Mouse (Mus musculus): ENCODE measurements around the gene Doc2g. TPM values are rescaled to one million over a fixed set of nuclear protein-coding genes. Genes with fewer than 3 reads are reported as not detected.

Doc2g gene
- polyA plus RNA-seq, 1 experiment from 2014 or later = 2.6 TPM

GRCm38 (mm10) chr19:4000119-4000900 is 2.8 kb upstream of the Doc2g start, which contains the start of the genes Nudt8 and Gm49405:
Nudt8 (plus strand) TSS chr19:4000580.
Gm49405 (plus strand) TSS chr19:4000626.
- peak within 1 kb of the TSS; percentile 96 for H3K4me2 ChIP-seq (ENCODE audit: low read length)
- H3K9ac ChIP-seq (ENCODE audit: low read depth, low read length) = peak within 1 kb of the TSS; percentile 80
- peaks cover 14% of the 10 kb centered on the region for H3K4me1 ChIP-seq (replicated peaks; ENCODE audit: insufficient read depth, low read length)
- DNase-seq (ENCODE audit: low spot score) (peak; percentile 99), ATAC-seq (replicated peaks; ENCODE audit: low FRiP score, low read depth) (peak; percentile 87)
- H3K4me3 ChIP-seq (replicated peaks; ENCODE audit: low read depth, low read length) = peak within 1 kb of the TSS; percentile 62
- H3K36me3 ChIP-seq (ENCODE audit: insufficient read depth, low read length) = no peaks in the 10 kb centered on the region
- WGBS = under 1% methylated on average over 64 of the region's 64 CpGs
- peak; percentile 88 for TF ChIP-seq CTCF (IDR thresholded peaks at IDR 0.05; ENCODE audit: low read depth)
- no peaks in the 10 kb centered on the region for H3K27me3 ChIP-seq (ENCODE audit: insufficient read depth, low read length)
- peak within 1 kb of the TSS; percentile 96 for H3K27ac ChIP-seq
- H3K9me3 ChIP-seq (replicated peaks; ENCODE audit: low read length) = no peaks in the 10 kb centered on the region

DNA sequence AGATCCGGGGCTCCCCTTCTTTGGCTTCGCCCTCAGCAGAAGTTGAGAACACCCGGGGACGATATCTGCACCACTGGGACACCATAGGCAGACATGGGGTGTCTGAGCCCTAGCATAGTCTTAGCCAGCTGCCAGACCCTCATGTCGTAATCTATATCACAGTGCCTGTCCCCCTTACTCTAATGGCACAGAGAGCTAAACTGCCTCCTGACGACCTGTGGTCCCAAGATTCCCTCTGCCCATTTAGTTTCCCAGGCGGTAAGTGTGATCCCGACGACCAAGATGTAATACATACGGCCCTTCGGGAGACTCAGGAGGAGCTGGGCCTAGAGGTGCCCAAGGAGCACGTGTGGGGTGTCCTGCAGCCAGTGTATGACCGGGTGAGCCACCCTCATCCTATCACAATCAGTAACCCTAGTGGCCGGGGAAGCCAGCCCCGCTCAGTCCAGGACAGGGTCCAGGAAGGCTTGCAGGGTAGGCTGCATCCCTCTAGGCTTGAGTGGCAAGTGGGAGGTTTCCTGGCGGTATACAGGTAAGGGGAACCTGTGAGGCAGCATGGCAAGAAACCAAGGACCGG is 2.1 kb upstream of the Doc2g start:
- 0 out of 2 replicates have a peak, but pooled peaks have one; percentile 12 for ATAC-seq (replicated peaks; ENCODE audit: low FRiP score, low read depth)

GRCm38 (mm10) chr19:4001752-4002151 is 1.4 kb upstream of the Doc2g start:
- WGBS = 72% methylated on average over 5 of the region's 5 CpGs
- Histone ChIP-seq H3K4me2 (ENCODE audit: low read length) (peak overlapping the region; percentile 96; the same call in 1 of the 2 replicates), H3K4me3 (replicated peaks; ENCODE audit: low read depth, low read length) (no peak overlapping the region), H3K9ac (ENCODE audit: low read depth, low read length) (no peak overlapping the region), H3K27ac (no peak overlapping the region), H3K36me3 (ENCODE audit: insufficient read depth, low read length) (no peaks in the 10 kb centered on the region), H3K4me1 (replicated peaks; ENCODE audit: insufficient read depth, low read length) (peaks cover 9% of the 10 kb centered on the region; the same call in 1 of the 2 replicates), H3K9me3 (replicated peaks; ENCODE audit: low read length) (no peaks in the 10 kb centered on the region), H3K27me3 (ENCODE audit: insufficient read depth, low read length) (no peaks in the 10 kb centered on the region)
- no peak for DNase-seq (ENCODE audit: low spot score)
- TF ChIP-seq CTCF (IDR thresholded peaks at IDR 0.05; ENCODE audit: low read depth) = no peak
- no peak for ATAC-seq (replicated peaks; ENCODE audit: low FRiP score, low read depth)

More for the DNA sequence above, 2.1 kb upstream of the Doc2g start:
- WGBS = 12% methylated on average over 17 of the region's 17 CpGs
- peak overlapping the region; percentile 96 for H3K4me2 ChIP-seq (ENCODE audit: low read length)
- H3K27me3 ChIP-seq (ENCODE audit: insufficient read depth, low read length) = no peaks in the 10 kb centered on the region
- TF ChIP-seq CTCF (IDR thresholded peaks at IDR 0.05; ENCODE audit: low read depth) = no peak
- H3K9me3 ChIP-seq (replicated peaks; ENCODE audit: low read length) = no peaks in the 10 kb centered on the region
- H3K36me3 ChIP-seq (ENCODE audit: insufficient read depth, low read length) = no peaks in the 10 kb centered on the region
- H3K27ac ChIP-seq = peak overlapping the region; percentile 96
- H3K4me1 ChIP-seq (replicated peaks; ENCODE audit: insufficient read depth, low read length) = peaks cover 14% of the 10 kb centered on the region
- DNase-seq (ENCODE audit: low spot score) = no peak
- peak overlapping the region; percentile 62 for H3K4me3 ChIP-seq (replicated peaks; ENCODE audit: low read depth, low read length)
- H3K9ac ChIP-seq (ENCODE audit: low read depth, low read length) = peak overlapping the region; percentile 80

DNA sequence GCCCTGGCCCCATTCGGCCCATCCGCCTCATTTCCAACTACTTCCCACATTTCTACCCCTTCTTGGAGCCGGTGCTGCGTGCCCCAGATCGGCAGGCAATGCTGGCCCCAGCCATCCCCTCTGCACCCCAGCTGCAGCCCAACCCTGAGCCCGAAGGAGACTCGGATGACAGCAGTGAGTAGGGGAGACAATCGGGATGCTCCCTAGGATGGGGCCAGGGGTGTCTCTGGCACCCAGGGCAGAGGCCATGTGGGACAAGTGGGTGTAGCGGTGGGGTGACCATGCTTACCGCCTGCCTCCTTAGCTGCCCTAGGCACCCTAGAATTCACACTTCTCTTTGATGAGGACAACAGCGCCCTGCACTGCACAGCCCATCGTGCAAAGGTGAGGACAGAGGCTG is 528 bp downstream of the Doc2g start:
- ATAC-seq (replicated peaks; ENCODE audit: low FRiP score, low read depth) (no peak), DNase-seq (ENCODE audit: low spot score) (no peak)
- WGBS = 72% methylated on average over 12 of the region's 12 CpGs
- H3K4me2 ChIP-seq (ENCODE audit: low read length) = no peak overlapping the region
- H3K27me3 ChIP-seq (ENCODE audit: insufficient read depth, low read length) = no peaks in the 10 kb centered on the region
- TF ChIP-seq CTCF (IDR thresholded peaks at IDR 0.05; ENCODE audit: low read depth) = no peak
- H3K9me3 ChIP-seq (replicated peaks; ENCODE audit: low read length) = no peaks in the 10 kb centered on the region
- H3K27ac ChIP-seq = no peak overlapping the region
- peaks cover 18% of the 10 kb centered on the region for H3K36me3 ChIP-seq (ENCODE audit: insufficient read depth, low read length)
- H3K4me3 ChIP-seq (replicated peaks; ENCODE audit: low read depth, low read length) = no peak overlapping the region
- H3K9ac ChIP-seq (ENCODE audit: low read depth, low read length) = no peak overlapping the region
- H3K4me1 ChIP-seq (replicated peaks; ENCODE audit: insufficient read depth, low read length) = peaks cover 8% of the 10 kb centered on the region; the same call in 1 of the 2 replicates

GRCm38 (mm10) chr19:4004331-4004730 is 1.2 kb downstream of the Doc2g start:
- DNase-seq (ENCODE audit: low spot score) = no peak
- no peaks in the 10 kb centered on the region for H3K27me3 ChIP-seq (ENCODE audit: insufficient read depth, low read length)
- H3K4me3 ChIP-seq (replicated peaks; ENCODE audit: low read depth, low read length) = no peak overlapping the region
- no peaks in the 10 kb centered on the region for H3K9me3 ChIP-seq (replicated peaks; ENCODE audit: low read length)
- H3K36me3 ChIP-seq (ENCODE audit: insufficient read depth, low read length) = peaks cover 23% of the 10 kb centered on the region
- no peak for TF ChIP-seq CTCF (IDR thresholded peaks at IDR 0.05; ENCODE audit: low read depth)
- WGBS = 83% methylated on average over 15 of the region's 15 CpGs
- no peak overlapping the region for H3K4me2 ChIP-seq (ENCODE audit: low read length)
- no peak overlapping the region for H3K27ac ChIP-seq
- peaks cover 8% of the 10 kb centered on the region; the same call in 1 of the 2 replicates for H3K4me1 ChIP-seq (replicated peaks; ENCODE audit: insufficient read depth, low read length)
- no peak for ATAC-seq (replicated peaks; ENCODE audit: low FRiP score, low read depth)
- no peak overlapping the region for H3K9ac ChIP-seq (ENCODE audit: low read depth, low read length)

DNA sequence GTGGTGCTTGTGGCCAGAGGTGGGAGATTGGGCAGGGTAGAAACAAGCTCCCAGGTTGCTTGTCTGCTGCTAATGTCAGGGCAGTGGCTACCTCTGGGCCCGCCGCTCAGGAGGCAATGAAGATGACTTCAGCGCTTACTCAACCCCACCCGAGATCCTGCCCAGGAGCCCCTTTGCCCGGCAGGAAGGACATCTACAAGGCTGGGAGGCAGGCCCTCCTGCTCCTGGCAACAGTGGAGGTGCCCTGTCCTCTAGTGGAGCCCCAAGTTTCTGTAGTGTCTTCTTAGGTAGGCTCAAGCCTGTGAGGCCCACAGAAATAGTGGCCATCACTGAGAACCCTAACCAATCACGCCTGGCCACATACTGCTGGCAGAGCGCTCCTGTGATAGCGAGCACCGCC is 2.0 kb downstream of the Doc2g start:
- H3K36me3 ChIP-seq (ENCODE audit: insufficient read depth, low read length) = peaks cover 31% of the 10 kb centered on the region
- no peaks in the 10 kb centered on the region for H3K9me3 ChIP-seq (replicated peaks; ENCODE audit: low read length)
- H3K4me3 ChIP-seq (replicated peaks; ENCODE audit: low read depth, low read length) = no peak overlapping the region
- H3K4me2 ChIP-seq (ENCODE audit: low read length) = no peak overlapping the region
- no peak for DNase-seq (ENCODE audit: low spot score)
- TF ChIP-seq CTCF (IDR thresholded peaks at IDR 0.05; ENCODE audit: low read depth) = no peak
- WGBS = 86% methylated on average over 9 of the region's 9 CpGs
- no peak for ATAC-seq (replicated peaks; ENCODE audit: low FRiP score, low read depth)
- no peaks in the 10 kb centered on the region for H3K27me3 ChIP-seq (ENCODE audit: insufficient read depth, low read length)
- H3K9ac ChIP-seq (ENCODE audit: low read depth, low read length) = no peak overlapping the region
- H3K27ac ChIP-seq = no peak overlapping the region
- peaks cover 8% of the 10 kb centered on the region; the same call in 1 of the 2 replicates for H3K4me1 ChIP-seq (replicated peaks; ENCODE audit: insufficient read depth, low read length)

All from kidney, postnatal 0 days (tissue).